Mouse (Mus musculus) heart, adult 2 months (tissue): ENCODE data around the gene Inpp4a. TPM values are rescaled to one million over a fixed set of nuclear protein-coding genes. Genes with fewer than 3 reads are reported as not detected.

Experiments used
- DNase-seq, 2 experiments: peaks; one replicate each; pipeline ENCODE4 v3.0.0; 2021
- H3K27ac ChIP-seq: fragments of 200-600 bp; 2 replicates; pipeline ENCODE4 v1.8.1; 2022
- H3K27me3 ChIP-seq: fragments of 200-500 bp; 2 replicates; pipeline ENCODE4 v1.6.1; 2012; ENCODE audit warnings: mild to moderate bottlenecking, low read length, inconsistent platforms, mixed read lengths; ENCODE audit not compliant: control insufficient read depth, insufficient read depth
- H3K36me3 ChIP-seq: fragments of 200-500 bp; 2 replicates; pipeline ENCODE4 v1.6.1; 2012; ENCODE audit warnings: low read length, inconsistent platforms; ENCODE audit not compliant: control insufficient read depth, insufficient read depth
- H3K4me1 ChIP-seq: fragments of 200-500 bp; 2 replicates; pipeline ENCODE4 v1.6.1; 2011; ENCODE audit warnings: low read length; ENCODE audit not compliant: control insufficient read depth, insufficient read depth
- H3K4me3 ChIP-seq: fragments of 200-600 bp; 2 replicates; pipeline ENCODE4 v1.8.1; 2022
- H3K79me2 ChIP-seq: fragments of 200-500 bp; replicated peaks from 2 replicates; pipeline ENCODE4 v1.6.1; 2012; ENCODE audit warnings: mild to moderate bottlenecking, inconsistent platforms, low read length, moderate library complexity, mixed read lengths; ENCODE audit not compliant: control insufficient read depth, insufficient read depth
- H3K9ac ChIP-seq: fragments of 200-500 bp; 2 replicates; pipeline ENCODE4 v1.6.1; 2012; ENCODE audit warnings: low read depth, mild to moderate bottlenecking, control low read depth, inconsistent platforms, low read length, mixed read lengths
- CTCF ChIP-seq: fragments of 200-600 bp; IDR thresholded peaks from 2 replicates; pipeline ENCODE4 v1.8.1; 2022; ENCODE audit warnings: antibody characterized with exemption, mild to moderate bottlenecking, moderate library complexity
- EP300 ChIP-seq: fragments of 200-500 bp; IDR thresholded peaks from 2 replicates; pipeline ENCODE4 v1.6.1; 2011; ENCODE audit warnings: low read depth, low read length, control low read depth; ENCODE audit not compliant: insufficient read depth
- POLR2A ChIP-seq: fragments of 200-500 bp; IDR thresholded peaks from 2 replicates; pipeline ENCODE4 v1.6.1; 2011; ENCODE audit warnings: mild to moderate bottlenecking, low read depth, low read length, control low read depth; ENCODE audit not compliant: insufficient read depth
- WGBS: fragments of 180-500 bp; shearing (Covaris S2); methylation state at CpG from one replicate; pipeline ENCODE4 v1.1.7; 2018; 5-methylcytosine and 5-hydroxymethylcytosine counted together
- intact Hi-C: fragments of 180-260 bp; cut with DNase I; formaldehyde crosslinking; loops from one replicate; pipeline ENCODE4 v1.15.1; 2025
- polyA plus RNA-seq: library from polyadenylated mRNA; depleted of rRNA; stranded (reverse); fragments of >200 nt; gene quantifications from 2 replicates; pipeline ENCODE4 v1.2.3, GENCODE M21; 2012
- total RNA-seq, 2 experiments: library from RNA; stranded (reverse); gene quantifications; 2 replicates each; pipeline ENCODE4 v1.2.3; 2021

The Inpp4a gene
- total and polyA plus RNA-seq, 3 experiments, result 10.3 to 19.2 (median 18.9) TPM

DNA sequence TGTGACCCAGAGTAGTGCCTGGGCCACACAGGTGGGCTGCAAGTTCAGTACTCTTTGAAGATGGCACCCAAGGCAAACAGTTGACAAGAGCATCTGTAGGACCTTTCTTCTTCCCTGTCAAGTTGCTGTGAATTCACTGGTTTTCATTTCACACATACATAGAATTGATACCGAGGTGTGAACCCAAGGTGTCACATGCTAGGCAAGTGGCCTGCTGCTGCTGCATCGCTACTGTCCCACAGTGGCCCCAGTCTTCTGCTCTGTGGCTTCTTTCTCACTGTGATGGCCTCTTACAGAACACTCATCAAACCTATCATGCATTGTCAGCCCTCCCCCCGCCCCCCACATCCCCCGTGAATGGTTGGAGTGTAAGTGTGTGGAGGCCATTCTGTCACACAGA, 27.6 kb downstream of the Inpp4a start:
- Histone ChIP-seq H3K4me1 (peaks cover 5% of the 10 kb centered on the region), H3K36me3 (no peaks in the 10 kb centered on the region), H3K9ac (no peak overlapping the region), H3K27me3 (no peaks in the 10 kb centered on the region), H3K27ac (no peak overlapping the region), H3K4me3 (no peak overlapping the region), H3K79me2 (peaks cover 1% of the 10 kb centered on the region; the same call in 1 of the 2 replicates)
- DNase-seq, result no peak
- WGBS, result 77% methylated on average over 4 of the region's 4 CpGs
- TF ChIP-seq EP300 (no peak), POLR2A (no peak), CTCF (no peak)
- intact Hi-C loops, result no loop called here

DNA sequence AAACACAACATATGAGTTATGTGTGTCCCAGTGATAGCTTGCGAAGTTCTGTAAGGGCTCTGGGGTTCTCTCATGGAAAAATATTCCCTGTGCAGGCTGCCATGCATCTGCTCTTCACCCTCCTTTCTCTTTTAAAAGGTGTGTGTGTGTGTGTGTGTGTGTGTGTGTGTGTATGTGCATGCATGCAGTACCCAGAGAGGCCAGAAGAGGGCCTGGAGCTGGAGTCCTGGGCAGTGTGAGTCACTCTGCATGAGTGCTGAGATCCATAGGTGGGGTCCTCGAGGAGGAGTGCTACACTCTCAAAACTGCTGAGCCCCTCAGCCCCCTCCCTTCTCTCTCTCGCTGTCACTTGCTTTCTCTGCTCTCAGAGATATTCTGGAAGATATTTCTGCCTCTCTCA, 29.5 kb downstream of the Inpp4a start:
- Histone ChIP-seq H3K4me1 (peaks cover 11% of the 10 kb centered on the region), H3K4me3 (no peak overlapping the region), H3K79me2 (no peaks in the 10 kb centered on the region; the same call in 1 of the 2 replicates), H3K27me3 (no peaks in the 10 kb centered on the region), H3K36me3 (no peaks in the 10 kb centered on the region; the same call in 1 of the 2 replicates), H3K9ac (no peak overlapping the region), H3K27ac (no peak overlapping the region)
- 98% methylated on average over 3 of the region's 3 CpGs for WGBS
- no peak for TF ChIP-seq POLR2A
- TF ChIP-seq EP300, result no peak
- TF ChIP-seq CTCF, result no peak
- no peak for DNase-seq
- intact Hi-C loops, result no loop called here

DNA sequence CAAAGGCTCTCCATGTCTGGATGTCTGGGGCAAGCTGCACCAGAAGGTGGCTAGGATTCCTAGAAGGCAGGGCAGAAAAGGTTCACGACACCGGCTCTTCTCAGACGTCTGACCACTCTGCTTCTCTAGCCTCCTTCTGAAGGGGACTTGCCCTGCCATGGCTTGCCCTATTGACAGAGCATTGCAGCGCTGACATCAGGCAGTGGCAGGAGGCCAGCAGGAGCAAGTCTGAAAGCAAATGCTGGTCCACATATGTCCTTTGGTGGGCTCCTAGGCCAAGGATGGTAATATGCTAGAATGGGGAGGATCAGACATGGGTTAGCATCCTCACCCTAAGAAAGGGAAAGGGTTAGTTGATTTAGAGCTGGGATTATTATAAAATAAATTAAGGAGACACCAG, 30.2 kb downstream of the Inpp4a start:
- Histone ChIP-seq H3K9ac (no peak overlapping the region), H3K27ac (no peak overlapping the region), H3K27me3 (no peaks in the 10 kb centered on the region), H3K4me3 (no peak overlapping the region), H3K36me3 (no peaks in the 10 kb centered on the region; the same call in 1 of the 2 replicates), H3K79me2 (no peaks in the 10 kb centered on the region; the same call in 1 of the 2 replicates), H3K4me1 (peaks cover 9% of the 10 kb centered on the region)
- intact Hi-C loops, result no loop called here
- no peak for DNase-seq
- no peak for TF ChIP-seq EP300
- TF ChIP-seq CTCF, result no peak
- no peak for TF ChIP-seq POLR2A
- WGBS, result 90% methylated on average over 4 of the region's 4 CpGs

DNA sequence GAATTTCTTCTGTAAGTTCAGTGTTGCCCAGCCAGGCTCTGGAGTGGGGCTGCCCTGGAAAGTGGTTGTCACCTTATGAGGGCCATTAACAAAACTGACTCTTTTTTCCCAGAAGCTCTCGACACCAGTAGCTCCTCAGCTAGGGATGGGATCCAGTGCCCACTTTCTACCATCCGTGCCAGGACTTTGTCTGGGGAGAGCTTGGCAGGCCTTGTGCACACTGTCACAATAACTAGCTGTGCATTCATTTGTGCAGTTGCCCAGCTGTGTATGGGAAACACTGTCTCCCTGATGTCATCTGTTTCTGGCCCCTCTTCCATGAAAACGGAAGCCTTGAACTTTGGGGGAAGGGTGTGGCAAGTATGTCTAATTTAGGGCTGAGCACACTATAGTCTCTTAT, 33.1 kb downstream of the Inpp4a start:
- no peak overlapping the region for H3K9ac ChIP-seq
- H3K27me3 ChIP-seq, result no peaks in the 10 kb centered on the region
- H3K36me3 ChIP-seq, result no peaks in the 10 kb centered on the region; the same call in 1 of the 2 replicates
- DNase-seq, result no peak
- no peak overlapping the region for H3K27ac ChIP-seq
- no peak overlapping the region for H3K4me3 ChIP-seq
- H3K79me2 ChIP-seq, result peaks cover 2% of the 10 kb centered on the region; the same call in 1 of the 2 replicates
- peaks cover 14% of the 10 kb centered on the region for H3K4me1 ChIP-seq
- intact Hi-C loops, result no loop called here
- 35% methylated on average over 3 of the region's 3 CpGs for WGBS
- TF ChIP-seq CTCF (no peak), EP300 (no peak), POLR2A (no peak)

DNA sequence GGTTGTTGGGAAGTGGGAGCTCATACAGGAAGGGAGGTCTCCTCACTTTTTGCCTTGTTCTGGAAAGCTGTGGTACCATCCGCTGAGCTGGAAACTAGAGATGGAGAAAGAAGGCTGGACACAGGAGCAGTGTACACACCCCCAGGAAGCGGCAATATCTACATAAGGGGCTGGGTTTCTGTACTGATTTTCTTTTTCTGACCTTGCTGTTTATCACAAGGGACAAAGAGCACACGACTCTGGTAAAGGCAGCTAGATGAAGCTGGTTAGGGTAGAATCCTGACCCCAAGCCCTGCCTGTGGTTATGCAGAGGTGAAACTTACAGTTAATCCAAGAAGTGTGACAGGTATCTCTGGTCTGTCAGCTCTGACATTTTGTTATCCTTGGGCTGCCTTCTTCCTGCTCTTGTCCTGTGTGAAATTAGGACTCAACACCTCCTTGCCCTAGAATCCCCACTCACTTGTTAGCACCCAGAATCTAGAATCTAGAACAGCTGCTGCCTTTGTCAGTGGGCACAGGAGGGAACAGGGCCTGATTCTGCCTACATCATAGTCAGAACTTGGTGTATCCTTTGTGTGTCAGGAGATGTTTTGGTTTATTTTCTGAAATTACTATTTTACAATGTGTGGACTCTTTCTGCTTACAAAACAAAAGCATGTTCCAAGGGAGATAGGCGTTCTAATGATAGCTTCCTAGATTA, 34.2 kb downstream of the Inpp4a start:
- H3K79me2 ChIP-seq, result peaks cover 2% of the 10 kb centered on the region; the same call in 1 of the 2 replicates
- H3K27ac ChIP-seq, result no peak overlapping the region
- TF ChIP-seq EP300 (no peak), POLR2A (no peak), CTCF (no peak)
- no peaks in the 10 kb centered on the region for H3K27me3 ChIP-seq
- no peak overlapping the region for H3K4me3 ChIP-seq
- H3K4me1 ChIP-seq, result peaks cover 14% of the 10 kb centered on the region
- no peak for DNase-seq
- H3K9ac ChIP-seq, result no peak overlapping the region
- intact Hi-C loops, result no loop called here
- 62% methylated on average over 4 of the region's 4 CpGs for WGBS
- no peaks in the 10 kb centered on the region; the same call in 1 of the 2 replicates for H3K36me3 ChIP-seq

DNA sequence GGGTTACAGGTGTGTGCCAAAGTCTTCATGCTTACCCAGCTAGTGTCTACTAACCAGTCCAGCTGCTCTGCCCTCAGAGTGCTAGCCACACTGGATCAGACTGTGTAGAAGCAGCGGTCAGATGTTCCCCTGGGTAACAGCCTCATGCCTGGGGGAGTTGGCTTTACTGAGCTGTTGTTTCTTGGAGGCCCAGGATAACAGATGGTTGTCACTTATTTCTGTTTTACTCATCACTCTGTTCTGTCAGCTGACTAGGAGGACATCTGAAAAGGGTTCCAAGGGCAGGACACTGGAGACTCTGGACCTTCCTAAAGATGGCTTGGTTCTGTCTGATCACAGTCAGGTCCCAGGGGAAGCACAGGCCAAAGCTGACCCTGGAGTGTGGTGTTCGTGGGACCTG, 36.4 kb downstream of the Inpp4a start:
- no peaks in the 10 kb centered on the region; the same call in 1 of the 2 replicates for H3K36me3 ChIP-seq
- no peak overlapping the region for H3K27ac ChIP-seq
- peaks cover 2% of the 10 kb centered on the region; the same call in 1 of the 2 replicates for H3K79me2 ChIP-seq
- 65% methylated on average over 2 of the region's 2 CpGs for WGBS
- no peak overlapping the region for H3K9ac ChIP-seq
- intact Hi-C loops, result no loop called here
- TF ChIP-seq CTCF, result no peak
- no peak for TF ChIP-seq EP300
- TF ChIP-seq POLR2A, result no peak
- H3K4me3 ChIP-seq, result no peak overlapping the region
- no peaks in the 10 kb centered on the region for H3K27me3 ChIP-seq
- H3K4me1 ChIP-seq, result peaks cover 12% of the 10 kb centered on the region
- no peak for DNase-seq
